Mouse (Mus musculus) liver, embryonic 11.5 days (tissue): Measurements from ENCODE around the gene Acadsb. TPM values are rescaled to one million over a fixed set of nuclear protein-coding genes. Genes with fewer than 3 reads are reported as not detected.

Experiments used
- ATAC-seq: fragments of 200-750 bp; cut with Nextera tagmentation; replicated peaks from 2 replicates; pipeline ENCODE4 v1.8.0; 2017; ENCODE audit warnings: moderate number of reproducible peaks, mild to moderate bottlenecking, moderate TSS enrichment, moderate library complexity; ENCODE audit not compliant: low FRiP score
- DNase-seq: peaks from one replicate; pipeline ENCODE4 v3.0.0-alpha.2; 2017; ENCODE audit warnings: low spot score
- H3K27ac ChIP-seq: fragments of 300-500 bp; sonication (generic); 2 replicates; pipeline ENCODE4 v1.5.1; 2014; ENCODE audit warnings: mild to moderate bottlenecking, low read depth, low read length, control low read depth
- H3K27me3 ChIP-seq: fragments of 300-500 bp; sonication (generic); replicated peaks from 2 replicates; pipeline ENCODE4 v1.6.1; 2014; ENCODE audit warnings: low read length, mixed read lengths; ENCODE audit not compliant: control insufficient read depth, insufficient read depth
- H3K36me3 ChIP-seq: fragments of 300-500 bp; sonication (generic); 2 replicates; pipeline ENCODE4 v1.6.1; 2014; ENCODE audit warnings: mild to moderate bottlenecking, low read length, moderate library complexity, mixed read lengths; ENCODE audit not compliant: control insufficient read depth, insufficient read depth
- H3K4me1 ChIP-seq: fragments of 300-500 bp; sonication (generic); replicated peaks from 2 replicates; pipeline ENCODE4 v1.6.1; 2014; ENCODE audit warnings: low read length, mixed read lengths; ENCODE audit not compliant: control insufficient read depth, insufficient read depth
- H3K4me2 ChIP-seq: fragments of 300-500 bp; sonication (generic); 2 replicates; pipeline ENCODE4 v1.6.1; 2014; ENCODE audit warnings: mild to moderate bottlenecking, control low read depth, moderate library complexity
- H3K4me3 ChIP-seq: fragments of 300-500 bp; sonication (generic); 2 replicates; pipeline ENCODE4 v1.5.1; 2014; ENCODE audit warnings: low read depth, low read length, control low read depth
- H3K9ac ChIP-seq: fragments of 300-500 bp; sonication (generic); 2 replicates; pipeline ENCODE4 v1.6.1; 2014; ENCODE audit warnings: low read depth, low read length, control low read depth
- H3K9me3 ChIP-seq: fragments of 300-500 bp; sonication (generic); 2 replicates; pipeline ENCODE4 v1.6.1; 2016; ENCODE audit warnings: low read length, inconsistent platforms, mixed read lengths; ENCODE audit not compliant: control insufficient read depth
- WGBS: fragments of 180-500 bp; shearing (Covaris S2); extraction: QIAGEN DNeasy Blood & Tissue Kit; methylation state at CpG from one replicate; pipeline ENCODE4 v1.1.7; 2014; 5-methylcytosine and 5-hydroxymethylcytosine counted together
- polyA plus RNA-seq: library from polyadenylated mRNA; unstranded; fragments of >200 nt; fragmentation: Nextera tagmentation; extraction: Ambion mirVana; gene quantifications from 2 replicates; pipeline ENCODE4 v1.2.1, GENCODE M21; 2014

The Acadsb gene
- polyA plus RNA-seq, 1 experiment from 2014 or later = 50.8 TPM

DNA sequence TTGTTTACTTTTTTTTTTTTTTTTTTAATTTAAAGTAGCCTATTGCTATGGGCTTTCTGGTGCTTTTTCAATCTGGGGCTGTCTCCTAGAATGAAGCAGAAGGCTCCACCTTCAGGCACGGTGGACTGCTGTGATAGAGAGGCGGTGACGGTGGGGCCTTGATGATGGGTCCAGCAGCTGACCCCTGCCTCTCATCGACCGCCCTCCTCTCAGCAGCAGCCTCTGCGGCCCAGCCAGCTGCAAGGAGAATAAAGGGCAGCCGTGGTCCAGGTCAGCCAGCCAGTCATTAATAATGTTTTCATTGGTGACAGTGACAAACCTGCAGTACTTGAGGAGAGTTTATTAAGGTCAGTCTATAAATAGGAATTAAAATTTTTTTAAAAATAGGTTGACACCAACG, 66.7 kb downstream of the Acadsb start:
- no peaks in the 10 kb centered on the region for H3K4me1 ChIP-seq
- H3K4me2 ChIP-seq = no peak overlapping the region
- 66% methylated on average over 8 of the region's 8 CpGs for WGBS
- no peaks in the 10 kb centered on the region for H3K36me3 ChIP-seq
- no peak overlapping the region for H3K27ac ChIP-seq
- no peaks in the 10 kb centered on the region for H3K27me3 ChIP-seq
- no peak overlapping the region for H3K9ac ChIP-seq
- H3K4me3 ChIP-seq = no peak overlapping the region
- ATAC-seq (no peak), DNase-seq (no peak)
- H3K9me3 ChIP-seq = no peaks in the 10 kb centered on the region

DNA sequence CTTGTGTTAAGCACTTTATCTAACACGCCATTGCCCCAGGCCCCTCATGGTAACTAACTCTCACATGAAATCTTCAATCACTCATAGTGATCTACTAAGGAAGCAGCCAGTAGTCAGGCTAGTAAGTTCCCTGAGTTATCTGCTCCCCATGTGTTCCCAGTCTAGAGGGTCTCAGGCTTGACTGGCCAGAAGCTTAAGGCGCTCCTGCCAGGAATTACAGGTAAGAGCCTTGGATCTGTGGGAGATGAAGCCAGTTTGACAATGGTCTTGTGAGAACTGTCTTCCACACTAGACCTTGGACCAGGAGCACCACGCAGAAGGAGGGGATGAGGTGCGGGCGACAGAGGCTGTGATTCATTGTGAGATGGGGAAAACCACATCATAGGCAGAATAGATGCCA, 68.0 kb downstream of the Acadsb start:
- Histone ChIP-seq H3K4me2 (no peak overlapping the region), H3K4me3 (no peak overlapping the region), H3K27ac (no peak overlapping the region), H3K9me3 (no peaks in the 10 kb centered on the region), H3K27me3 (no peaks in the 10 kb centered on the region), H3K4me1 (no peaks in the 10 kb centered on the region), H3K36me3 (no peaks in the 10 kb centered on the region), H3K9ac (no peak overlapping the region)
- DNase-seq (no peak), ATAC-seq (no peak)
- WGBS = 85% methylated on average over 5 of the region's 5 CpGs

Other genes starting within 250 kb of the Acadsb start
- gene 5430419D17Rik, start 236.2 kb upstream of the Acadsb start, polyA plus RNA-seq = not detected in 2 replicates
- not detected in 2 replicates for gene Cuzd1, start 88.3 kb upstream of the Acadsb start, polyA plus RNA-seq
- 0.38 TPM in 1 of 2 replicates, not detected in the other for gene Fam24b, start 81.1 kb upstream of the Acadsb start, polyA plus RNA-seq
- not detected in 2 replicates for gene Fam24a, start 76.7 kb upstream of the Acadsb start, polyA plus RNA-seq
- 19.2 and 27.1 TPM in 2 replicates for gene 2310057M21Rik, start 47.8 kb upstream of the Acadsb start, polyA plus RNA-seq
- 48.8 and 55.9 TPM in 2 replicates for gene Pstk, start 39.5 kb upstream of the Acadsb start, polyA plus RNA-seq
- gene Ikzf5, start 80 bp upstream of the Acadsb start, polyA plus RNA-seq = 20.6 and 21.1 TPM in 2 replicates
- not detected in 2 replicates for gene Hmx3, start 132.3 kb downstream of the Acadsb start, polyA plus RNA-seq
- not detected in 2 replicates for gene Hmx2, start 138.2 kb downstream of the Acadsb start, polyA plus RNA-seq
- gene Bub3, start 149.6 kb downstream of the Acadsb start, polyA plus RNA-seq = 192 and 201 TPM in 2 replicates